7 mouse cellular contexts compared by ENCODE assay signal in genomic region chr4:117866083-117866482, GRCm38 (mm10). TPM values are rescaled to one million over a fixed set of nuclear protein-coding genes. Genes with fewer than 3 reads are reported as not detected.
DNase-seq lines count a peak whose midpoint lies in the region; ATAC-seq lines count a peak whose summit lies in the region.

No protein-coding gene starts in this region.

- H3K27me3 ChIP-seq in kidney, embryonic 16.5 days (ENCODE audit: insufficient read depth, low read length): no peaks in the 10 kb centered on the region

- peak overlapping the region; percentile 12; the same call in 1 of the 2 replicates for H3K9ac ChIP-seq in kidney, embryonic 16.5 days (replicated peaks; ENCODE audit: low read length)

- WGBS in kidney, embryonic 16.5 days: 25% methylated on average over 9 of the region's 9 CpGs

- ATAC-seq in kidney, embryonic 16.5 days (ENCODE audit: low FRiP score, low TSS enrichment): peak; percentile 81
- ATAC-seq in monocyte, adult 5-6 weeks (replicated peaks; ENCODE audit: insufficient number of reproducible peaks, low FRiP score, low TSS enrichment, poor library complexity, severe bottlenecking): 0 out of 2 replicates have a peak, but pooled peaks have one; percentile 23
- ATAC-seq in CD4-positive, CD25-positive, alpha-beta regulatory T cell, adult 4 months: no peak

- no peaks in the 10 kb centered on the region for H3K36me3 ChIP-seq in kidney, embryonic 16.5 days (ENCODE audit: insufficient read depth, low read length)

- H3K4me1 ChIP-seq in kidney, embryonic 16.5 days (ENCODE audit: insufficient read depth, low read length): peaks cover 11% of the 10 kb centered on the region

- H3K4me2 ChIP-seq in kidney, embryonic 16.5 days (replicated peaks; ENCODE audit: low read depth, low read length): no peak overlapping the region

- H3K4me3 ChIP-seq in kidney, embryonic 16.5 days (ENCODE audit: low read length): no peak overlapping the region

- H3K9me3 ChIP-seq in kidney, embryonic 16.5 days (ENCODE audit: low read length): no peaks in the 10 kb centered on the region

- DNase-seq in 416B (ENCODE audit: low read depth): peak; percentile 40
- DNase-seq in Muller cell, postnatal 12 days (ENCODE audit: inconsistent ontology term): peak; percentile 84
- peak; percentile 81 for DNase-seq in gastrocnemius, postnatal 25 days
- DNase-seq in layer of hippocampus, adult 8-10 months (ENCODE audit: low spot score in 2 of 2): no peak

- peak overlapping the region; percentile 81 for H3K27ac ChIP-seq in kidney, embryonic 16.5 days (ENCODE audit: low read length)

RNA-seq across cellular contexts. Expression of gene Ccdc24, which starts 6.3 kb away (rescaled TPM):
- total RNA-seq in gastrocnemius, postnatal 25 days (2021): not detected
- 1.2 and 2.4 TPM in 2 replicates for polyA plus RNA-seq in kidney, embryonic 16.5 days (2015; fragmentation: Nextera tagmentation; extraction: Ambion mirVana)
- total RNA-seq in monocyte, adult 5-6 weeks (2017): not detected in 3 replicates
- polyA plus RNA-seq in CD4-positive, CD25-positive, alpha-beta regulatory T cell, adult 4 months (2017; shearing (Covaris generic)): not detected
- 1 to 10 TPM in 1 of 4 experiments, under 1 TPM in 3; 0.72 to 1.1 (median 0.83) TPM for total RNA-seq in layer of hippocampus, adult 8-10 months (2022)

RNA-seq across cellular contexts. Expression of gene B4galt2, which starts 17.2 kb away (rescaled TPM):
- 1 to 10 TPM; 2.6 to 3.5 TPM for total RNA-seq in gastrocnemius, postnatal 25 days (2021)
- polyA plus RNA-seq in kidney, embryonic 16.5 days (2015; fragmentation: Nextera tagmentation; extraction: Ambion mirVana): 18.0 TPM in 2 replicates
- total RNA-seq in monocyte, adult 5-6 weeks (2017): not detected in 3 replicates
- not detected for polyA plus RNA-seq in CD4-positive, CD25-positive, alpha-beta regulatory T cell, adult 4 months (2017; shearing (Covaris generic))
- total RNA-seq in layer of hippocampus, adult 8-10 months (2022): 10 to 100 TPM; 59.6 to 64.5 (median 63.4) TPM

RNA-seq across cellular contexts. Expression of gene Atp6v0b, which starts 21.1 kb away (rescaled TPM):
- total RNA-seq in gastrocnemius, postnatal 25 days (2021): 10 to 100 TPM; 72.1 to 75.9 TPM
- polyA plus RNA-seq in kidney, embryonic 16.5 days (2015; fragmentation: Nextera tagmentation; extraction: Ambion mirVana): 270 and 305 TPM in 2 replicates
- 121 to 188 TPM (median 178 TPM) in 3 replicates for total RNA-seq in monocyte, adult 5-6 weeks (2017)
- polyA plus RNA-seq in CD4-positive, CD25-positive, alpha-beta regulatory T cell, adult 4 months (2017; shearing (Covaris generic)): 10 to 100 TPM; 91.3 to 92.4 TPM
- total RNA-seq in layer of hippocampus, adult 8-10 months (2022): 100 to 1,000 TPM; 406 to 438 (median 423) TPM

RNA-seq across cellular contexts. Expression of gene Dph2, which starts 25.7 kb away (rescaled TPM):
- 1 to 10 TPM; 3.3 to 3.4 TPM for total RNA-seq in gastrocnemius, postnatal 25 days (2021)
- polyA plus RNA-seq in kidney, embryonic 16.5 days (2015; fragmentation: Nextera tagmentation; extraction: Ambion mirVana): 22.1 and 22.7 TPM in 2 replicates
- 2.1 to 15.0 TPM (median 4.2 TPM) in 3 replicates for total RNA-seq in monocyte, adult 5-6 weeks (2017)
- polyA plus RNA-seq in CD4-positive, CD25-positive, alpha-beta regulatory T cell, adult 4 months (2017; shearing (Covaris generic)): 10 to 100 TPM; 33.3 to 40.3 TPM
- total RNA-seq in layer of hippocampus, adult 8-10 months (2022): 10 to 100 TPM in 3 of 4 experiments, 1 to 10 TPM in 1; 9.0 to 11.5 (median 11.0) TPM

RNA-seq across cellular contexts. Expression of gene Slc6a9, which starts 31.8 kb away (rescaled TPM):
- total RNA-seq in gastrocnemius, postnatal 25 days (2021): 1 to 10 TPM; 5.0 to 6.8 TPM
- 12.3 and 13.4 TPM in 2 replicates for polyA plus RNA-seq in kidney, embryonic 16.5 days (2015; fragmentation: Nextera tagmentation; extraction: Ambion mirVana)
- total RNA-seq in monocyte, adult 5-6 weeks (2017): 1.8 to 2.8 TPM in 2 of 3 replicates, not detected in the other
- polyA plus RNA-seq in CD4-positive, CD25-positive, alpha-beta regulatory T cell, adult 4 months (2017; shearing (Covaris generic)): 1 to 10 TPM in 1 of 2 experiments, not detected in 1; 1.0 TPM
- 10 to 100 TPM; 41.8 to 48.9 (median 44.4) TPM for total RNA-seq in layer of hippocampus, adult 8-10 months (2022)

Comparison
In these comparisons a context has a peak if more than half of its experiments do, and no peak if none do; other contexts are left out.
1. DNase-seq: peak in 416B (single experiment), Muller cell, postnatal 12 days (single experiment) and gastrocnemius, postnatal 25 days (single experiment); none in layer of hippocampus, adult 8-10 months (0 of 2).
2. RNA of gene B4galt2, which starts 17.2 kb away (total RNA-seq): 59.6 to 64.5 TPM in layer of hippocampus, adult 8-10 months; 2.6 to 3.5 TPM in gastrocnemius, postnatal 25 days and not detected in monocyte, adult 5-6 weeks; every median in the first group is over 10 times any median in the second.